In the genomic region with DNA sequence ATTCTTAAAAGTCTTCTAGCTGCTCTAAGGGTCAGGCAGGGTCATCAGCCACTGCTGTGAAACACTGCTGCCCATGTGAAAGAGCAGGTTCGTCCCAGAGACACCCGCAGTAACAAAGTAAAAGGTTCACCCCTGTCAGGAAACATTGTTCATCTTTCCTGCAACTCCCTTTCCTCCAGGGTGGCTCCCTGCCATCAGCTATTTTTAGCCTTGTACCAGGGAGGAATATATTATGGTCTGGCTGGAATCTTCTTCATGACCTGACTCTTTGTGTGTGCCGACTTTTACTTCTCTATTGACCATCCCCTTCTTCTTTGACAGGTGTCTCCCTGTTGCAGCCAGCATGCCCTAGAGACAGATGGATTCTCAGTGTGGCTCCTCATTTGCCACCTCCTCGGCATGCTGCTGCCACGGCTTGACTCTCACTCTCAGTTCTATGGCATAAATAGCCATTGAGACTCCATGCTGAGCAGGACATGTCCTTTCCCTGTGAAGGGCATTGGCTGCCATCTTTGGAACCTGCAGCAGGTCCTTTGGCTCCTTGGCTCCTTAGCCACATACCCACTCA, we compare ENCODE assay signal across 16 mouse cellular contexts. TPM values are rescaled to one million over a fixed set of nuclear protein-coding genes. Genes with fewer than 3 reads are reported as not detected.
DNase-seq lines count a peak whose midpoint lies in the region; ATAC-seq and TF ChIP-seq lines count a peak whose summit lies in the region.
"Had no signal": no experiment of that assay in that cellular context is flagged by ENCODE, and none has a peak within 500 bp of the region (broad histone marks: within the 10 kb centered on the region; RNA-seq: fewer than 3 reads in every experiment).

No protein-coding gene starts in this region.

- peak; percentile 24 for DNase-seq in adrenal gland, postnatal 14 days
- no peak for DNase-seq in adrenal gland, postnatal 36 days
- peak; percentile 26 for DNase-seq in lung, postnatal 14 days
- DNase-seq in lung, adult 2 months = no peak
- DNase-seq in gastrocnemius, postnatal 25 days = peak; percentile 25
- no peak for DNase-seq in kidney, postnatal 36 days
- DNase-seq in liver = no peak
- DNase-seq: kidney, postnatal 25 days; thymus, postnatal 4 days had no signal

- no peak for TF ChIP-seq POLR2A in lung, adult 2 months (IDR thresholded peaks at IDR 0.05; ENCODE audit: borderline replicate concordance, extremely low read depth, low read depth, low read length)

- no peaks in the 10 kb centered on the region for H3K27me3 ChIP-seq in intestine, postnatal 0 days (replicated peaks; ENCODE audit: control insufficient read depth, insufficient read depth, low read length)
- H3K27me3 ChIP-seq: intestine, embryonic 15.5 days had no signal

- no peak for ATAC-seq in intestine, postnatal 0 days
- ATAC-seq: intestine, embryonic 15.5 days; midbrain, embryonic 16.5 days had no signal

- 54% methylated on average over 5 of the region's 5 CpGs for WGBS in lung, adult 2 months
- WGBS in intestine, postnatal 0 days = 62% methylated on average over 5 of the region's 5 CpGs

- H3K27ac ChIP-seq in intestine, postnatal 0 days (ENCODE audit: low read depth, low read length) = no peak overlapping the region
- H3K27ac ChIP-seq: heart, embryonic 15.5 days; intestine, embryonic 15.5 days; liver, embryonic 15.5 days; macrophage; neural tube, embryonic 12.5 days had no signal

- TF ChIP-seq CTCF in lung, adult 2 months (IDR thresholded peaks at IDR 0.05; ENCODE audit: insufficient read depth, low read length) = no peak
- no peak for TF ChIP-seq CTCF in intestine, postnatal 0 days (IDR thresholded peaks at IDR 0.05; ENCODE audit: low read depth)

- no peak overlapping the region for H3K4me2 ChIP-seq in intestine, postnatal 0 days (replicated peaks; ENCODE audit: low read depth)
- H3K4me2 ChIP-seq: heart, embryonic 15.5 days; intestine, embryonic 15.5 days; liver, embryonic 15.5 days; neural tube, embryonic 12.5 days had no signal

- H3K4me3 ChIP-seq in lung, adult 2 months (replicated peaks; ENCODE audit: extremely low read depth, low read depth, low read length) = no peak overlapping the region
- no peak overlapping the region for H3K4me3 ChIP-seq in intestine, postnatal 0 days (ENCODE audit: low read depth, low read length)
- H3K4me3 ChIP-seq: heart, embryonic 15.5 days; intestine, embryonic 15.5 days; liver, embryonic 15.5 days; neural tube, embryonic 12.5 days had no signal

- H3K9me3 ChIP-seq in intestine, postnatal 0 days (ENCODE audit: control insufficient read depth) = no peaks in the 10 kb centered on the region
- H3K9me3 ChIP-seq: heart, embryonic 15.5 days; intestine, embryonic 15.5 days; liver, embryonic 15.5 days had no signal

- no peaks in the 10 kb centered on the region for H3K4me1 ChIP-seq in lung, adult 2 months (ENCODE audit: control insufficient read depth, insufficient read depth, low read length)
- no peaks in the 10 kb centered on the region for H3K4me1 ChIP-seq in intestine, postnatal 0 days (replicated peaks; ENCODE audit: control insufficient read depth, insufficient read depth, low read length)
- H3K4me1 ChIP-seq: intestine, embryonic 15.5 days; liver, embryonic 15.5 days; neural tube, embryonic 12.5 days had no signal

- no peak overlapping the region for H3K9ac ChIP-seq in intestine, postnatal 0 days (ENCODE audit: low read depth, low read length)
- H3K9ac ChIP-seq: heart, embryonic 15.5 days; intestine, embryonic 15.5 days; liver, embryonic 15.5 days; neural tube, embryonic 12.5 days had no signal

- no peaks in the 10 kb centered on the region for H3K36me3 ChIP-seq in intestine, postnatal 0 days (ENCODE audit: control insufficient read depth, insufficient read depth)
- H3K36me3 ChIP-seq: heart, embryonic 15.5 days; intestine, embryonic 15.5 days; liver, embryonic 15.5 days; neural tube, embryonic 12.5 days had no signal

RNA-seq across cellular contexts. Expression of a gene that starts 9.7 kb away (rescaled TPM):
- 4.5 and 5.1 TPM in 2 replicates for total RNA-seq in adrenal gland, postnatal 14 days (2021)
- total RNA-seq in adrenal gland, postnatal 36 days (2021) = 1 to 10 TPM in 1 of 2 experiments, under 1 TPM in 1; 0.73 to 1.9 TPM
- polyA plus RNA-seq in lung, adult 2 months (2012; rRNA removed) = 1.8 and 5.6 TPM in 2 replicates
- 100 to 1,000 TPM; 142 to 155 TPM for total RNA-seq in gastrocnemius, postnatal 25 days (2021)
- 2.8 TPM in 2 replicates for polyA plus RNA-seq in intestine, postnatal 0 days (2015; fragmentation: Nextera tagmentation; extraction: Ambion mirVana)
- polyA plus RNA-seq: macrophage; midbrain, embryonic 16.5 days had no signal

RNA-seq across cellular contexts. Expression of a gene that starts 41.6 kb away (rescaled TPM):
- total RNA-seq in adrenal gland, postnatal 14 days (2021) = 0.34 and 0.37 TPM in 2 replicates
- total RNA-seq in adrenal gland, postnatal 36 days (2021) = 1 to 10 TPM in 1 of 2 experiments, under 1 TPM in 1; 0.49 to 2.1 TPM
- polyA plus RNA-seq in lung, adult 2 months (2012; rRNA removed) = 5.6 and 10.4 TPM in 2 replicates
- under 1 TPM; 0.23 to 0.48 TPM for total RNA-seq in gastrocnemius, postnatal 25 days (2021)
- polyA plus RNA-seq in intestine, postnatal 0 days (2015; fragmentation: Nextera tagmentation; extraction: Ambion mirVana) = 1.4 and 1.5 TPM in 2 replicates

Comparison
In these comparisons a context has a peak if more than half of its experiments do, and no peak if none do; other contexts are left out.
1. DNase-seq: peak in adrenal gland, postnatal 14 days (single experiment), lung, postnatal 14 days (single experiment) and gastrocnemius, postnatal 25 days (single experiment); none in adrenal gland, postnatal 36 days (0 of 2), lung, adult 2 months (single experiment), kidney, postnatal 36 days (0 of 2) and liver (single experiment).
2. RNA of a gene that starts 9.7 kb away (total RNA-seq): 142 to 155 TPM in gastrocnemius, postnatal 25 days; 4.5 to 5.1 TPM in adrenal gland, postnatal 14 days and 0.73 to 1.9 TPM in adrenal gland, postnatal 36 days; every median in the first group is over 10 times any median in the second.